Mouse (Mus musculus): ENCODE data around the gene Tsacc.
"Not testable (repeated sequence)": the region's sequence is repeated elsewhere in the genome, so short reads cannot be mapped to it uniquely, and the experiment has no call there.

The Tsacc gene

DNA sequence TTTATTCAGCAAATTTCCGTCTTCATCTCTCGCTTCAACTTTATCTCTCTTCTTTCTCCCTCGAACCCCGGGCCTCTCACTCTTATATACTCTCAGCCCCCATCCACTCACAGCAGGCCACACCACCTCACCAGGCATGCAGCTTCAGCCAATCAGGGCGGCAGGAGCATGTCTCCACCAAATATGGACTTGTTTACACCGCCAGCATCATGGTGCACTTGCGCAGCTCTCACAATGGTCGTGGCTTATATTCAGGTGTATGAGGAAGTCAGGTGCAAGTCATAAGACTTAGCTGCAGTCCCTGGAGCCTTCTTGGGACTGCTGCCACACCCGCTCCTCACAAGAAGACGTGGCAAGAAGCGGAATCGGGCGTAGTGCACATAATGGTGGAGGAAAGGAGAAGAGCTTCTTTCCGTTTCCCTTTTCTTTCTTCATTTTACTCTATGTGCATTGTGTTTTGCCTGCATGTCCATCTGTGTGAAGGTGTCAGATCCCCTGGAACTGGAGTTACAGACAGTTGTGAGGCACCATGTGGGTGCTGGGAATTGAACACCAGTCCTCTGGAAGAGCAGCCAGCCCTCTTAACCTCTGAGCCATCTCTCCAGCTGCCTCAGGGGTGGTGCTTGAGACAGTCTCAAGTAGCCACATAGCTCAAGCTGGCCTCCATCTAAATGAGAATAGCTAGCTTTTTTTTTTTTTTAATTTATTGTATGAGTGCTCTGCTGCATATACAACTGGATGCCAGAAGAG, 11.8 kb downstream of the Tsacc start:
- not testable (repeated sequence) for DNase-seq (ENCODE audit: low spot score in 2 of 2)

- DNase-seq (ENCODE audit: low spot score in 2 of 2), result not testable (repeated sequence)
These were observed 15.5 kb downstream of the Tsacc start for GRCm38 (mm10) chr3:88281141-88281916.

DNA sequence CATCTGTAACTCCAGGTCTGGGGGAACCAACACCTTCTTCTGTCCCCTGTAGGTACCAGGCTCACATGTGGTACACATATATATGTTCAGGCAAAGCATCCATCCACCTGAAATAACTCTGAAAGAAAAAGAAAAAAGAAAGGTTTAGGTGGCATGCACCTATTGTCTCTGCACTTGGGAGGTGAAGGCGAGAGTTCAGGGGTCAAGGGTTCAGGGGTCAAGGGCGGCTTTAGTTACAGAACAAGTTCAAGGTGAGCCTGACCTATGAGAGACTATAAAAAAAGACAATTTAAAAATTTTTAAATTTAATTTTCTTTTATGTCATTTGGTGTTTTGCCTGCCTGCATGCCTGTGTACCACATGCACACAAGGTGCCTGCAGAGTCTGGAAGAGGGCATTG, 16.8 kb downstream of the Tsacc start:
- no peak for DNase-seq (ENCODE audit: low spot score in 2 of 2)

- DNase-seq (ENCODE audit: low spot score in 2 of 2), result no peak
These were observed 20.2 kb downstream of the Tsacc start for GRCm38 (mm10) chr3:88276529-88277143.

- no peak for DNase-seq (ENCODE audit: low spot score in 2 of 2)
These were observed 20.7 kb downstream of the Tsacc start for GRCm38 (mm10) chr3:88276121-88276520.

- no peak for DNase-seq (ENCODE audit: low spot score in 2 of 2)
These were observed 22.8 kb downstream of the Tsacc start for GRCm38 (mm10) chr3:88274002-88274401.

DNA sequence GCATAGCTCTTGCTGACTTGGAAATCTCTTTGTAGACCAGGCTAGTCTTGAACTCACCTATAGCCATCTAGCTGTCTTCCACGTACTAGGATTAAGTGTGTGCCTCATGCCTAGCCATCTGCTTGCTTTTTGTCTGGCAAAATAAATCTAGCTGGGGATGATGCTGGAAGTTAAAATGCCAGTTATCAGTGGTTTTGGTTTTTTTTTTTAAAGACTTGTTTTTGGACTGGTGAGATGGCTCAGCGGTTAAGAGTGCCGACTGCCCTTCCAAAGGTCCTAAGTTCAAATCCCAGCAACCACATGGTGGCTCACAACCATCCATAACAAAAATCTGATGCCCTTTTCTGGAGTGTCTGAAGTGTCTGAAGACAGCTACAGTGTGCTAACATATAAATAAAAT, 24.9 kb downstream of the Tsacc start:
- no peak for DNase-seq (ENCODE audit: low spot score in 2 of 2)

DNA sequence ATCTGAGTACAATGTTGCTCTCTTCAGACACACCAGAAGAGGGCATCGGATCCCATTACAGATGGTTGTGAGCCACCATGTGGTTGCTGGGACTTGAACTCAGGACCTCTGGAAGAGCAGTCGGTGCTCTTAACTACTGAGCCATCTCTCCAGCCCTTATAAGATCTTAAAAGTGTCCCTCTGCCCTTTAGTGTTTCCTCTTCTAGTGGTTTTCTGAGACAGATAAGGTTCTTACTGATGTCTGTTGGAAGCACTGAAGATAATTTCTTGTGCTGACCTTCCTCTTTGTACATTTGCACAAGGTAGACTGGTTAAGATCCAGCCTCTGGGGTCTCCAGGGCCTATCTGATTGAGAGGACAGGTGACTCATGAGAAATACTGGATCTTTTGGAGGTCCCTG, 25.5 kb downstream of the Tsacc start:
- not testable (repeated sequence) for DNase-seq (ENCODE audit: low spot score in 2 of 2)

DNA sequence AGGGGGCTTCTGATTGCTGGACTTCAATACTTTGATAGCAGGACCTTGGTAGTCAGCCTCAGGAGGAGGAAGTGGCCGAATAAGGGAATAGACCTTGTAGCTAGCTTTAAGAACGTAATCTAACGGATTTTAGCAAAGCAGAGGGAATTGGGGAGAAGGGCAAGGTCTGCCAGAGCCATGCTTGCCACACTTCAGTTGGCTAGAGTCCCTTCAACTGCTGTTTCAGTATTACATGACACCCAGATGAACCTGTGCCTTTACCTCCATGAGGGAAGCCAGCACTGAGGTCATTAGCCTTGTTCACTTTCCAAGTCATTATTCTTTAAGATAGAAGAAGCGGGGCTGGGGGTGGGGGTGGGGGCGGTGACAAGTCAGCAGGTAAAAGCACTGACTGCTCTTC, 27.8 kb downstream of the Tsacc start:
- no peak for DNase-seq (ENCODE audit: low spot score in 2 of 2)

DNA sequence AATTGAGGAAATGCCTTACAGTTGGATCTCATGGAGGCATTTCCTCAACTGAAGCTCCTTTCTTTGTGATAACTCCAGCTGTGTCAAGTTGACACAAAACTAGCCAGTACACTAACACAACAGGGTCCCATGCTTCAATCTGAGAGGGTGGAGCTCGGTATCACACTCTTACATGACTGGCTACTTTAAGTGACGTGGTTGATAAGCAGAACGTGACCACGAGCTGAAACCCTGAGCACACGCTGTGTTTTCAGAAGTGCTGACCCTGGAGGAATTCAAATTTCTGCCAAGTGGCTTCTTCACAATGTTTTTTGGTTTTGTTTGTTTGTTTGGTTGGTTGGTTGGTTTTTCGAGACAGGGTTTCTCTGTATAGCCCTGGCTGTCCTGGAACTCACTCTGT, 28.8 kb downstream of the Tsacc start:
- not testable (repeated sequence) for DNase-seq (ENCODE audit: low spot score in 2 of 2)

DNA sequence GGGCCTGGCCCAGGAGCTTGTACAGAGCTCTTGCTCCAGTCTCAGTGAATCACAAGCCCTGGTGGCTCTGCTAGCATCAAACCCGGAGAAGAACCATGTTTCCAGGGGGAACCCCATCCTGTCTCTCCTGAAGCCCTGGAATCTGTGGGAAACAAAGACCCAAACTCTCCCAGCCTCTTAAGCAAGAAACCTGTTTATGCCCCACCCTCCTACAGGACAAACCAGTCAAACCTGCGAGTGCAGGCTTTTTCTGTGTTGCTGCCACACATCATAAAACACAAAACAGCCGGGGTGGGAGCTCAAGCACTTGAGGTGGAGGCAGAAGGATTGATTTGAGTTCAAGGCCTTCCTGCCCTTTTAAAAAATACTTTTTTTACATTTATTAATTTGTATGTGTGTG, 34.5 kb downstream of the Tsacc start:
- DNase-seq (ENCODE audit: low spot score in 2 of 2), result no peak

GRCm38 (mm10) chr3:88256382-88256781, 40.4 kb downstream of the Tsacc start:
- DNase-seq (ENCODE audit: low spot score in 2 of 2), result no peak

GRCm38 (mm10) chr3:88255950-88256349, 40.8 kb downstream of the Tsacc start:
- DNase-seq (ENCODE audit: low spot score in 2 of 2), result no peak

DNA sequence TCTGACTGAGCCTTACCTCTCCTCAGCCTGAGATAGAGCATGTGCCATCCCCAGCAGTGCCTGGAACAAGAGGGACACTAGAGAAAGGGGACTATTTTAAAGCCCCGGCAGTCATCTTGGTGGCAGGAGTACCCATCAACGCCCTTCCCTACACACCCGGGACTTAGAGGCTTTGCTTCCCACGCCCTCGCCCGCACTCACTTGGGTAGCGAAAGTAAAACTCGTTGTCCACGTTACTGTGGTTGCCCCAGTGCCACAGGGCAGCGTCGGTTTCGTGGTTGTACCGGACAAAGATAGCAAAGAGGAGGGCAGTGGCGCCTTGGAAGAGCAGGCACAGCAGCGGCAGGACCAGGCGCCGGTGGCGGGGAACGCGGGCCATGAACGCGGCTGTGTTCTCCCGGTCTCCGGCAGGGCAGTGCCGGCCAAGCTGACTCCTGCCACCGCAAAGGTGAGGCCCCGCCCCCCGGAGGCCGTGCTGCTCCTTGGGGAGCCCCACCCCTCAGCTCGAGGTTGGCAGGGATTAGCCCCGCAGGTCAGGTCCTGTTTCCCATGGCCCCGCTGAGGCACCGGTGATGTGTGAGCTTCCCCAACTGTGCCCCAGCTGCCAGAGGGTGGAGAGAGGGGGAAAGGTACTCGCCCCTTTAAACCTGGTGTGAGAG, 42.4 kb downstream of the Tsacc start, which contains the start of gene Rhbg:
TSS of gene Rhbg (minus strand) at position 442 of the 659 bp plus-strand sequence.
- no peak for DNase-seq (ENCODE audit: low spot score in 2 of 2)

DNA sequence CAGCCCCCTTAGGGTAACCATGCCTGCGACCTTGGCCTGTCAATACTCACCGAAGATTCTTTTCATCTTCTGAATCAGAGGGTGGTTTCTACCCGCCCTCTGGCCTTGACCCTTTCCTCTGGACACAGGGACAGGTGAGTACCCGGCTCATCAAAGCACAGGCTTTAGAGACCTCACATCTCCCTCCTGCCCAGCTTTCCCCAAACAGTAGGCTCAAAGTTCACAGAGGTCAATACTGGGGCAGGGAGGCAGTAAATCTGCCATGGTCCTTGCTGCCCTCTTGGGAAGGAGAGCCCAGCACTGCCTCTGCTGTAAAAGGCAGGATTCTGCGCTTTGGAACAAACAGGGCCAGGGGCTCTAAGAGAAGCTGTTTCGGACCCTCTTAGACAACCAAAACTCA, 44.1 kb downstream of the Tsacc start:
- no peak for DNase-seq (ENCODE audit: low spot score in 2 of 2)

- DNase-seq (ENCODE audit: low spot score in 2 of 2), result no peak
These were observed 48.4 kb downstream of the Tsacc start for GRCm38 (mm10) chr3:88248406-88248805.

DNA sequence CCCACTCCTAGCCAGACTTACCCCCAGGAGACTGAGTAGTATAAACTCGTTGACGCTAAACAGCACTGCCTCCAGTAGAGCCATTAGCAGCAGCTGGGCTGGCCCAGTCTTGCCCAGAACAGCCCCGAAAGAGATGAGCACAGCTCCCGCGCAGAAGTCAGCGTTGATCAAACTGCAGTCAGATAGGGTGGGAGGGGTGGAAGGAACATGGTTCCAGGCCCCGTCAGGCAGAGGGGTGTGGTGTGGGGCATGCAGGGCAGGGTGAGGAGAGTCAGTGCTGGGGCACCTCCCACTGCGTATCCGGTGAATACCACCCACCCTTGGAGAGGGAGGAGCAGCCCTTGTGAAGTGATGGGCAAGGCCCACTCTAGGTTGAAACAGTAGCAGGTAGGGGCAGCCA, 49.1 kb downstream of the Tsacc start:
- peak in 1 of 2 experiments; percentile 20 for DNase-seq (ENCODE audit: low spot score in 2 of 2)

- peak; percentile 66 to 78 for DNase-seq (ENCODE audit: low spot score in 2 of 2)
These were observed 51.0 kb downstream of the Tsacc start for GRCm38 (mm10) chr3:88245811-88246210.

GRCm38 (mm10) chr3:88244071-88244470, 52.7 kb downstream of the Tsacc start:
- DNase-seq (ENCODE audit: low spot score in 2 of 2), result peak; percentile 63 to 77

DNA sequence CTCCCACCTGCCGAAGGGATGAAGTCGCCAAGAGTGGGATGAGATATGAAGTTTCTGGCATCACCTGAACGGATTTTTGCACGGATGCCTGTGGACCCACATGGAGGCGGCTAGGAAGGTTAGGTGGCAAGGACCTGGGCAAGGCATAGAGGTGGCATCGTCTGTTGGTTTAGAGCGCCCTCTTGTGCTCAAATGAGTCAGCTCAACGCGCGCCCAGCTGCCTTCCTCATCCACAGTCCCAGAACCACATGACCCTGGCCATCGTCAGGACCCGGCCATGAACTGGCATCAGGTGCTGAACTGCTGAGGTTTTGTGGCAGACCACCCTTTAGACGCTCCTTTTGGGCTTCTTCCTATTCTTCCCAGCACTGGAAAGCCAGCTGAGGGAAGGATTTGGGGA, 54.3 kb downstream of the Tsacc start:
- peak; percentile 84 to 89 for DNase-seq (ENCODE audit: low spot score in 2 of 2)

DNA sequence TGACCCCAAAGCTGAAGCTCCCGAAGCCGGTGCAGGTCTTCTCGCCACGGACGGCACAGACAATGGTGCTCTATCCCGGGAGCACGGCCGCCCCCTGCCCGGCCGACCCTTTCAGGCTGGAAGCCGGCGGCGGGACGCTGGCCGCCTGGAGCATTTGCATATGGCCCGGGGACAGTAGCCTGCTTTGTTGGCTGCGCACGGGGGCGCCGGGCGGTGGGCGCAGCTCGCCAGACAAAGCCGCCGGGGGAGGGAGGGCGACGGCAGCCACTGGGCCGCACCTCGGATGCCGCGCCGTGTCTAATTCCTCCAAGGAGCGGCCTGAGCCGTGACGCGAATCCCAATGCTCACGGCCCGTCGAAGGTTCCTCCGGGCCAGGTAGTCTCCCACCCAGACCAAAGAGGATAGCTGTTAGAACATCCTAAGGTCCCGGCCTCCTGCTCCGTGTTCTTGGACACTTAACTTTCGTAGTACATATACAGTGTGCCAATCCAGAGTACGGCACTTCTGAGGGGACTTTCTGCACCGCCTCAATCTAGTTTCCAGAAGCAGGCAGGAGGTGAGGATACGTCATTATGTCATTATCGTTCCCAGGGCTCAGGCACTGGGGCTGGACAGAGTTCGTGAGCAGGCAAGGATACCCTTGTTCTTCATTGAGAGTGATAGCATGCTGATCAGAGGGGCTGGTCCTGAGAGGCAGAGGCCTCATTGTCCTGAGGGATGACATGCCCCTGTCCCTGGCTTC, 55.6 kb downstream of the Tsacc start:
- peak; percentile 69 for DNase-seq (ENCODE audit: low spot score in 2 of 2)
